ENCODE assay signal across 25 mouse cellular contexts in genomic region chr4:69614901-69615300, GRCm38 (mm10).
"Had no signal": no experiment of that assay in that cellular context is flagged by ENCODE, and none has a peak within 500 bp of the region (broad histone marks: within the 10 kb centered on the region; RNA-seq: fewer than 3 reads in every experiment).

No protein-coding gene starts in this region.

- DNase-seq: gastrocnemius, postnatal 14 days; gastrocnemius, postnatal 36 days; heart, adult 11 months; heart, adult 2 months; heart, postnatal 10 days; heart, postnatal 4 days; kidney, adult 18-20 months; kidney, adult 8-10 months; kidney, postnatal 14 days; kidney, postnatal 36 days; layer of hippocampus, adult 9-11 months; layer of hippocampus, postnatal 36 days; left cerebral cortex, postnatal 4 days had no signal

- H3K27me3 ChIP-seq: heart, embryonic 12.5 days; hindbrain, embryonic 12.5 days; intestine, embryonic 15.5 days; kidney, embryonic 15.5 days; limb, embryonic 13.5 days; limb, embryonic 15.5 days had no signal

- H3K36me3 ChIP-seq: heart, embryonic 12.5 days; hindbrain, embryonic 10.5 days; hindbrain, embryonic 12.5 days; intestine, embryonic 15.5 days; kidney, embryonic 15.5 days; limb, embryonic 13.5 days; limb, embryonic 15.5 days had no signal

- H3K27ac ChIP-seq: heart, adult 2 months; hindbrain, embryonic 10.5 days; hindbrain, embryonic 12.5 days; hindbrain, embryonic 14.5 days; intestine, embryonic 15.5 days; kidney, embryonic 15.5 days; kidney, postnatal 0 days; limb, embryonic 13.5 days; limb, embryonic 15.5 days had no signal

- ATAC-seq: hindbrain, embryonic 16.5 days; inflammation-experienced regulatory T-cells, adult 6 months; intestine, embryonic 15.5 days; intestine, postnatal 0 days had no signal

- H3K4me2 ChIP-seq: heart, embryonic 12.5 days; hindbrain, embryonic 12.5 days; hindbrain, embryonic 14.5 days; intestine, embryonic 15.5 days; kidney, embryonic 15.5 days; limb, embryonic 13.5 days; limb, embryonic 15.5 days had no signal

- H3K9ac ChIP-seq: heart, embryonic 12.5 days; hindbrain, embryonic 12.5 days; hindbrain, embryonic 14.5 days; intestine, embryonic 15.5 days; kidney, embryonic 15.5 days; limb, embryonic 13.5 days; limb, embryonic 15.5 days had no signal

- H3K4me1 ChIP-seq: heart, embryonic 12.5 days; hindbrain, embryonic 10.5 days; hindbrain, embryonic 12.5 days; intestine, embryonic 15.5 days; kidney, embryonic 15.5 days; limb, embryonic 13.5 days; limb, embryonic 15.5 days had no signal

- H3K4me3 ChIP-seq: heart, adult 2 months; heart, embryonic 12.5 days; hindbrain, embryonic 10.5 days; hindbrain, embryonic 12.5 days; intestine, embryonic 15.5 days; kidney, embryonic 15.5 days; limb, embryonic 13.5 days; limb, embryonic 15.5 days had no signal

- H3K9me3 ChIP-seq: heart, embryonic 12.5 days; hindbrain, embryonic 10.5 days; hindbrain, embryonic 12.5 days; intestine, embryonic 15.5 days; kidney, embryonic 15.5 days; limb, embryonic 13.5 days; limb, embryonic 15.5 days had no signal
